Mouse (Mus musculus): Measurements from ENCODE around the gene Pax5.

GRCm38 (mm10) chr4:44672216-44672937 is 37.9 kb downstream of the Pax5 start:
- no peak for TF ChIP-seq CTCF (IDR thresholded peaks at IDR 0.05; ENCODE audit: borderline replicate concordance, insufficient read depth, low read length)
- no peak for TF ChIP-seq POLR2A (IDR thresholded peaks at IDR 0.05; ENCODE audit: low read depth, low read length)

Data from embryonic fibroblast, embryonic 13.5 days (primary cell).